In genomic region chr17:49427631-49428238, GRCm38 (mm10) we compare ENCODE assay signal across 8 mouse cellular contexts. TPM values are rescaled to one million over a fixed set of nuclear protein-coding genes. Genes with fewer than 3 reads are reported as not detected.
A peak's percentile ranks its signal among the peaks of the same experiment; 100 is the strongest.
DNase-seq lines count a peak whose midpoint lies in the region; ATAC-seq and TF ChIP-seq lines count a peak whose summit lies in the region.

No protein-coding gene starts in this region.

- no peak overlapping the region for H3K9ac ChIP-seq in hindbrain, embryonic 14.5 days

- 17% methylated on average over 9 of the region's 9 CpGs for WGBS in hindbrain, embryonic 14.5 days

- peak; percentile 41 to 63 for DNase-seq in adrenal gland, adult (ENCODE audit: inconsistent age in 2 of 2, low spot score in 1 of 2)
- no peak for DNase-seq in adrenal gland, postnatal 4 days (ENCODE audit: low spot score in 2 of 2)
- DNase-seq in testis, postnatal 10 days (ENCODE audit: low spot score), result no peak
- DNase-seq in hindbrain, embryonic 14.5 days (ENCODE audit: low spot score), result no peak
- DNase-seq in thymus, postnatal 4 days, result peak; percentile 77
- DNase-seq in left cerebral cortex, adult 18-20 months (ENCODE audit: low spot score in 2 of 2), result no peak

- no peaks in the 10 kb centered on the region for H3K9me3 ChIP-seq in hindbrain, embryonic 14.5 days (ENCODE audit: control insufficient read depth, low read length)

- TF ChIP-seq POLR2A in testis, adult 2 months (IDR thresholded peaks at IDR 0.05; ENCODE audit: control insufficient read depth, low read depth, low read length), result no peak

- no peaks in the 10 kb centered on the region for H3K27me3 ChIP-seq in testis, adult 2 months (ENCODE audit: control insufficient read depth, insufficient read depth, low read length)
- H3K27me3 ChIP-seq in hindbrain, embryonic 14.5 days (ENCODE audit: control insufficient read depth, insufficient read depth, low read length), result no peaks in the 10 kb centered on the region

- no peaks in the 10 kb centered on the region for H3K36me3 ChIP-seq in testis, adult 2 months (ENCODE audit: control insufficient read depth, insufficient read depth, low read length)
- H3K36me3 ChIP-seq in hindbrain, embryonic 14.5 days (replicated peaks; ENCODE audit: control insufficient read depth, insufficient read depth), result no peaks in the 10 kb centered on the region

- no peak overlapping the region for H3K27ac ChIP-seq in testis, adult 2 months (ENCODE audit: control insufficient read depth, insufficient read depth, low read depth, low read length)
- H3K27ac ChIP-seq in hindbrain, embryonic 14.5 days, result no peak overlapping the region

- H3K4me3 ChIP-seq in testis, adult 2 months (ENCODE audit: control insufficient read depth, low read depth, low read length), result peak overlapping the region; percentile 91; the same call in 1 of the 2 replicates
- peak overlapping the region; percentile 73 for H3K4me3 ChIP-seq in hindbrain, embryonic 14.5 days (replicated peaks; ENCODE audit: low read length)

- 0 out of 2 replicates have a peak, but pooled peaks have one; percentile 17 for TF ChIP-seq CTCF in testis, adult 2 months (IDR thresholded peaks at IDR 0.05; ENCODE audit: control insufficient read depth, insufficient read depth, insufficient replicate concordance, low read depth, low read length)

- H3K4me2 ChIP-seq in hindbrain, embryonic 14.5 days (replicated peaks), result peak overlapping the region; percentile 80

- H3K4me1 ChIP-seq in testis, adult 2 months (ENCODE audit: control insufficient read depth, insufficient read depth, low read length), result peaks cover 5% of the 10 kb centered on the region
- H3K4me1 ChIP-seq in hindbrain, embryonic 14.5 days (replicated peaks; ENCODE audit: control insufficient read depth, insufficient read depth, low read length), result peaks cover 11% of the 10 kb centered on the region

- no peak; the same call in 1 of the 2 replicates for ATAC-seq in hindbrain, embryonic 14.5 days (ENCODE audit: low FRiP score)
- ATAC-seq in megakaryocyte progenitor cell, adult 5-6 weeks (replicated peaks; ENCODE audit: poor library complexity), result peak; percentile 25; the same call in 1 of the 2 replicates

RNA-seq across cellular contexts. Expression of gene Mocs1, which starts 0.4 kb away (rescaled TPM):
- total RNA-seq in adrenal gland, postnatal 4 days (2021), result 10 to 100 TPM; 49.9 to 58.4 TPM
- polyA plus RNA-seq in testis, adult 2 months (2012; rRNA removed), result 2.9 and 3.0 TPM in 2 replicates
- 4.9 and 5.2 TPM in 2 replicates for polyA plus RNA-seq in hindbrain, embryonic 14.5 days (2014; fragmentation: Nextera tagmentation; extraction: Ambion mirVana)
- total RNA-seq in megakaryocyte progenitor cell, adult 5-6 weeks (2015), result 31.7 and 35.7 TPM in 2 replicates
- 13.8 and 15.7 TPM in 2 replicates for total RNA-seq in megakaryocyte progenitor cell, adult 5-6 weeks (2017)
- 10 to 100 TPM; 14.6 to 15.2 TPM for total RNA-seq in left cerebral cortex, adult 18-20 months (2021)

Comparison
In these comparisons a context has a peak if more than half of its experiments do, and no peak if none do; other contexts are left out.
1. DNase-seq: peak in adrenal gland, adult (2 of 2) and thymus, postnatal 4 days (single experiment); none in adrenal gland, postnatal 4 days (0 of 2), testis, postnatal 10 days (single experiment), hindbrain, embryonic 14.5 days (single experiment) and left cerebral cortex, adult 18-20 months (0 of 2).